Mouse (Mus musculus): Measurements from ENCODE around the gene Slc1a5. TPM values are rescaled to one million over a fixed set of nuclear protein-coding genes. Genes with fewer than 3 reads are reported as not detected.

The Slc1a5 gene
- total RNA-seq, 2 experiments from 2014 or later: 48.3 to 79.5 TPM

DNA sequence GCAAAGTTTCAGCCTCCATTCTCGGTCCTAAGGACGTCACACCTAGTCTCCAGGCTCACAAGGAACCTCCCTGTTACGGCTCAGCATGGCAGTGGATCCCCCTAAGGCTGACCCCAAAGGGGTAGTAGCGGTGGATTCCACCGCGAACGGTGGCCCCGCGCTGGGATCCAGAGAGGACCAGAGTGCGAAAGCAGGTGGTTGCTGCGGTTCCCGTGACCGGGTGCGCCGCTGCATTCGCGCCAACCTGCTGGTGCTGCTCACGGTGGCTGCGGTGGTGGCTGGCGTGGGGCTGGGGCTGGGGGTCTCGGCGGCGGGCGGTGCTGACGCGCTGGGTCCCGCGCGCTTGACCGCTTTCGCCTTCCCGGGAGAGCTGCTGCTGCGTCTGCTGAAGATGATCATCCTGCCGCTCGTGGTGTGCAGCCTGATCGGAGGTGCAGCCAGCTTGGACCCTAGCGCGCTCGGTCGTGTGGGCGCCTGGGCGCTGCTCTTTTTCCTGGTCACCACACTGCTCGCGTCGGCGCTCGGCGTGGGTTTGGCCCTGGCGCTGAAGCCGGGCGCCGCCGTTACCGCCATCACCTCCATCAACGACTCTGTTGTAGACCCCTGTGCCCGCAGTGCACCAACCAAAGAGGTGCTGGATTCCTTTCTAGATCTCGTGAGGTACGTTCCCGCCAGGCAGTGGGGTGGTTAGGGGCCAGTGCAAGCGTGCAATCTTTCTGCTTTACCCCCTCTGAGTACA, 845 bp downstream of the Slc1a5 start:
- ATAC-seq (replicated peaks; ENCODE audit: poor library complexity): peak; percentile 1; the same call in 1 of the 2 replicates

- ATAC-seq (replicated peaks; ENCODE audit: poor library complexity): peak; percentile 2; the same call in 1 of the 2 replicates
Observed at GRCm38 (mm10) chr7:16782555-16783125, 1.5 kb downstream of the Slc1a5 start.

GRCm38 (mm10) chr7:16783224-16783688, 2.1 kb downstream of the Slc1a5 start:
- ATAC-seq (replicated peaks; ENCODE audit: poor library complexity): peak; percentile 47

- ATAC-seq (replicated peaks; ENCODE audit: poor library complexity): no peak
Observed at GRCm38 (mm10) chr7:16783758-16784415, 2.7 kb downstream of the Slc1a5 start.

DNA sequence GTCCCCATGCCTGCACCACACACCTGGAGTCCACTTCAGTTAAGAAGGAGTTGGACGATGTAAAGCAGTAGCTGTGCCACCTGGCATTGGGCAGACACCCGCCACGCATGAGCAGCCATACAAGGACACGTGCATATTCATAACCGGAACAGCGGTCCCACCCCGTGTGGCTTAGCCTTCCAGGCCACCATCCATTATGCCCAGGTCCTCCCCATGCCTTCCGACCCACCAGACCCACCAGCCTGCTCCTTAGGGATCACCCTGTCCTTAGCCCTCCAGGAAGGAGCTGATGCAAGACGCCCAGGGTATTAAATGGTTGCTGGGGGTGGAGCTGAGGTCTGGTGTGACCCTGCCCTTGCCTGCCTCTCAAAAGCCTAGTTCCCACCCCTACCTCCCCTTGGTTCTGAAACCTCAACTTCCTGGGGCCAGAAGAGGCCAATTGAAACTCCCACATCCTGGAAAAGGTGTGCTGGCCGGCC, 3.4 kb downstream of the Slc1a5 start:
- no peak for ATAC-seq (replicated peaks; ENCODE audit: poor library complexity)

- ATAC-seq (replicated peaks; ENCODE audit: poor library complexity): no peak
Observed at GRCm38 (mm10) chr7:16785541-16786083, 4.5 kb downstream of the Slc1a5 start.

DNA sequence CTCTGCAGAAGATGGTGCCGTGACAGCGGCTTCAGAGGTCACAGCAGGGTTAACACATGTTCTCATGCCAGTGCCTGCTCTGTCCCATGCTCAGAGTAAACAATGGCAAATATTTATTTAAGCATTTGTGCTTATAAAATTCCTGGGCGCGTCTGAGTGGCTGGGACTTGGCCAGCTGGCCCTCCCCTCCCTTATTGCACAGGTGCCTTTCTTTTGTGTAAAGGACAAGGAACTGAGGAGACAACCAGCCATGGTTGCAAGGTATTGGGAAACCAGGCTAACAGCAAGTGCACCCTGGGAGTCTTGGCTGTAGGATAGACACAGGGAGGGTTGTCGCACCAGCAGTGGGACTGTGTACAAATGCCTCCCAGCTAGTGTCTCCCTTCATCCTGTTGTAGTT, 11.2 kb downstream of the Slc1a5 start:
- ATAC-seq (replicated peaks; ENCODE audit: poor library complexity): no peak

DNA sequence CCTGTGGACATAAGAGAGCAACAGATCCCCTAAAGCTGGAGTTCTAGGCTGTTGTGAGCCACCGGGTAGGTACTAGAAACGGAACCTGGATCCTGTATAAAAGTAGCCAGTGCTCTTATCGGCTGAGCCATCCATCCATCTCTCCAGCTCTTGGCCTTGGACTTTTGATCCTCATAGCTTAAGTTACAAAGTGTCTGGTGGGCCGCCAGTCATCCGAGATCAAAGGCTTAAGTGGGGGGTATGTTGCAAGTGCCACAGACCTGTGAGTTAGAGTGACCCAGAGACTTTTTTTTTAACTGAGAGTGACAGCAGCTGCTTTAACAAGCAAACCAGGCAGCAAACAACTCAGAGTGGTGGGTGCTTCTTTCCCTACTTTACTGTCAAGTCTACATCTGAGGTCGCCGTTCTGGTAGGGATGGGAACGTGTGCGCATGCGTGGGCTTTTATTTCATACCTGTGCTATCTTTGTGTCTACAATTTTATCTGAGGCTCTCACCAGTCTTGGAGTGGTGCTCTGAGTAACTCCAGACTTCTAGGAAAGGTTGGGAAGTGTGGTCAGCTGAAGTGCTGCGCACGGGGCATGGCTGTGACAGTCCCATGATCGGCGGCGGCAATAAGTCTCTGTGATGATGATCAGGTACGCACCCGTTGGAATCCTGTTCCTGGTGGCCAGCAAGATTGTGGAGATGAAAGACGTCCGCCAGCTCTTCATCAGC, 12.0 kb downstream of the Slc1a5 start:
- no peak for ATAC-seq (replicated peaks; ENCODE audit: poor library complexity)

GRCm38 (mm10) chr7:16794886-16795285, 13.7 kb downstream of the Slc1a5 start:
- no peak for ATAC-seq (replicated peaks; ENCODE audit: poor library complexity)

DNA sequence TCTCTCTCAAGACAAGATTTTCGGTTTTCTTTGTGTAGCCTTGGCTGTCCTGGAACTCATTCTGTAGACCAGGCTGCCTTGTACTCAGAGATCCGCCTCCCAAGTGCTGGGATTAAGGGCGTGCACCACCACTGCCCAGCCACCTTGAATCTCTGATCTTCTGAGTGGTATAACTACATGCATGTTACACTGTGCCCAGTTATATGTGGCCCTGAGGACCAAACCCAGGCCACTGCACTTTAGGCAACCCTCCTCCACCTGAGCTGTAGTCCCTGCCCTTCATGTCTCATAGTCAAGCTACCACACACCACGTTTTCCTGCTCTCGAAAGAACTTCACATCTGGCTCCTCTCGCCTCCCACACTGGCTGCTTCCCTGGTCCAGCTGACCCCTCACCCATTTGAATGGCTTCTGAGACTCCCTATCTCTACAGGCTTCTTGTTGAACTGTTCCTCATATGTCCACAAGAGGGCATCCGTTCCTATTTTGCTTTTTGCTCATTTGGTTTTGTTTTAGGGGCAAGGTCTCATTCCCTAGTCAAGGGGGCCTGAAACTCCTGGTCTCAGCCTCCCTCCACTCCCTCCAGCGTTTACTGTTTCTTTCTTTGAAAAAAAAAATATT, 23.4 kb downstream of the Slc1a5 start:
- ATAC-seq (replicated peaks; ENCODE audit: poor library complexity): peak; percentile 80

DNA sequence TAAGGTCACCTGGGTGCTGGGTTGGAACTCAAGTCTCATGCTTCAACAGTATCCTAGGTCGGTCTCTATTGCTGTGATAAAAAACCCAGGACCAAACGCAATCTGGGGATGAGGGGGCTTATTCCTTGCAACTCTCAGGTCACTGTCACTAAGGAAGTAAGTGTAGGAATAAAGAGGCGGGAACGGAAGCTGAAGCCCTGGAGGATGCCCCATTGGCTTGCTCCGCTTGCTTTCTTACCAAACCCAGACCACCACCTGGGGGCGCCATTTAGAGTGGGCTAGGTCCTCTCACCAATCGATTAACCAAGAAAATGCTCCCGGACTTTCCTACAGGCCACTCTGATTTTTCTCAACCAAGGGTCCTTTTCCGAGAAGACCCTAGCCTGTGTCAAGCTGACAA, 26.8 kb downstream of the Slc1a5 start:
- peak; percentile 43; the same call in 1 of the 2 replicates for ATAC-seq (replicated peaks; ENCODE audit: poor library complexity)

- ATAC-seq (replicated peaks; ENCODE audit: poor library complexity): no peak
Observed at GRCm38 (mm10) chr7:16808647-16809046, 27.5 kb downstream of the Slc1a5 start.

GRCm38 (mm10) chr7:16809739-16810138, 28.6 kb downstream of the Slc1a5 start:
- ATAC-seq (replicated peaks; ENCODE audit: poor library complexity): peak; percentile 82

DNA sequence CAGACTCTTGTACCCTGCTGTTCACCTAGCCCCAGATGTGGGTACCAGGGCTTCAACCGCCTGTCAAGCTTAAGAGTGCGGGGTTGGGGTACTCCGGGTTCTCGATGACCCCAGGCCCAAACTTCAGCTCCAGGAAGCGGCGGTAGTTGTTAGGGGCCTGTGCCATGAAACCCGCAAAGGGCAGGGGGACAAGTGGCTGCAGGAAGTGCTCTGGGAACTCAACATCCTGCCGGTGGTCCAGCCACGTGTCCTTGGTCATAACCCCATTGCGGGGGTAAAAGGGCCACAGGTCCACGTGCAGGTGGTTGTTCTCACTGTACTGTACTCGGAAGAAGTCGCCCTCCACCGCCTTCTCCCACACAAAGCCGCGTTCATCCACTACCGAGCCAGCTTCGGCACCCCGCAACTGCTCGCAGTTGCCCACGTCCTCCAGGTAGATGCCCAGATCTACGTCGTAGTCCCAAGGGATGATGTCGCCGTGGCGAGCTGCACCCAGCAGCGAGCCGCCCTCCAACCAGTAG, 29.3 kb downstream of the Slc1a5 start:
- ATAC-seq (replicated peaks; ENCODE audit: poor library complexity): no peak

DNA sequence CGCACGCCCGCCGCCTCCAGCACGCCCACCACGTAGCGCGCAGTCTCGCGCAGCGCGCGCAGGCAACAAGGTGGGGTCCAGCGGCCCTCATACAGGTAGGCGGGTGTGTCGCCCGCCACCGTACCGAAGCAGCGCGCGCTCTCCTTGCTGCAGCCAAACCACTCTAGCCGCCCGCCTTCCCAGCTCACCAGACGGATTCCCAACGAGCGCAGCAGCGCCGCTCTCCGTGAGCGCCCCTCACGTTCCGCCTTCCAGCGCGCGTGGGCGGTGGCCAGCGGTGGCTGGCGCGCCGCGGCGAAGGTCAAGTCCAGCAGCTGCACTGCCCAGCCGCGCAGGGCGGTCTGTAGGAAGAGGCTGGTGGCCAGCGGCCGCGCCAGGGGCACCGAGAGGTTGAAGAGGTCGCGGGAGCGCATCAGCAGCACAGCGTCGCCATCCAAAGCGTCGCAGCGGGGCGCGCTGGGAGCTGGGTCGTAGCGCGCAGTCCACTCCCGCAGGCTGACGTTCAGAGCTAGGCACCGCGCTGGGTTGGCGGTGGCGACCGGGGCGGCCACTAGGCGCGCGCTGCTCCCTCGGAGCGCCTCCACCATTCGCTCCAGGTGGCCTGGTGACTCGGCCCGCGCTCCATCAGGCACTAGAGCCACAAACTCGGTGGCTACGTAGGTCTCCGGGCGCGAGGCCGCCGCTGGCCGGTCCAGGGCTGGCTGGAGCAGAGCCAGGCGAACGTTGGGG, 29.9 kb downstream of the Slc1a5 start:
- no peak for ATAC-seq (replicated peaks; ENCODE audit: poor library complexity)

DNA sequence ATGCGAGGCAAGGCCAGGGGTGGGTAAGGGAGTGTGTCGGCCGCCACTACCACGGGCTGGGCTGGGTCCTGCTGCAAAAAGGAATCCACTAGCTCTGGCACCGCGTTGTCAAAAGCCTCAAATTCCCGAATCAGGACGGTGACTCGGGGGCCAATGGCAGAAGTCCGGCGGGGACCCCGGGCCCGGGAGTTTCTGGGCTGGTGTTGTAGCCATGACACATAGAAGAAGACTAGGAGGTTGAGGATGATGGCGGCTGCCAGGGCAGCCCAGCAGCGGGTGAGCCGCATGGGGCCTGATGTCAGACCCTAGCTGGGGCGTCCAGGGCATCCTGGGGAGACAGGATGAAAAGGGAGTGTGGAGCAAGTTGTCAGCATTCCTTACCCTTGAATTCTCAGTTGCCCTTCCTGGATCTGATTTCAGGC, 30.5 kb downstream of the Slc1a5 start:
- no peak for ATAC-seq (replicated peaks; ENCODE audit: poor library complexity)

- no peak for ATAC-seq (replicated peaks; ENCODE audit: poor library complexity)
Observed at GRCm38 (mm10) chr7:16812505-16812904, 31.4 kb downstream of the Slc1a5 start.

GRCm38 (mm10) chr7:16815351-16815941, 34.3 kb downstream of the Slc1a5 start, which contains the start of gene Strn4:
Strn4 (plus strand) TSS chr7:16815889.
- ATAC-seq (replicated peaks; ENCODE audit: poor library complexity): no peak

DNA sequence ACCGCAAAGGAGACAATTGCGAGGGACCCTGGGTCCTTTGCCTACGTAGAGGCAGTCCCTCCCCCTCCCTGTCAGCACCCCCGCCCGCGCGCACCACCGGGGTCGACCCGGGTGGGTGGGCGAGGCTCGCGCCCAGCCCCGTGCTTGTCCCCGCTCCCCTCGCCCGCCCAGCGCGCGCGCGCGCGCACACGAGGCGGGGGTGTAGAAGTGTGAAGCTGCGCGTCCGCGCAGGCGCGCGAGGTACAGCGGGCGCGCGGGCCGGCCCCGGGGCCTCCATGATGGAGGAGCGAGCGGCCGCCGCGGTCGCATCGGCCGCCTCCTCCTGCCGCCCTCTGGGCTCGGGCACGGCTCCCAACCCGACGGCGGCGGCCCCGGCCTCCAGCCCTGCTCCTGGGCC, 34.9 kb downstream of the Slc1a5 start:
- peak; percentile 47 for ATAC-seq (replicated peaks; ENCODE audit: poor library complexity)

Data from megakaryocyte progenitor cell, adult 5-6 weeks (primary cell).